Mouse (Mus musculus) spleen, adult 2 months (tissue): Measurements from ENCODE around the gene Sbk1. TPM values are rescaled to one million over a fixed set of nuclear protein-coding genes. Genes with fewer than 3 reads are reported as not detected.

Source experiments
- DNase-seq, 2 experiments: peaks; one replicate each; pipeline versions ENCODE4 v3.0.0 to v3.0.0-alpha.2; 2012 to 2021; ENCODE audit warnings: low spot score in 2 of 2, low read depth in 1 of 2
- H3K27ac ChIP-seq: fragments of 200-500 bp; 2 replicates; pipeline ENCODE4 v1.5.1; 2012; ENCODE audit warnings: low read length, inconsistent platforms; ENCODE audit not compliant: insufficient read depth
- H3K27me3 ChIP-seq: fragments of 200-500 bp; 2 replicates; pipeline ENCODE4 v1.6.1; 2012; ENCODE audit warnings: mild to moderate bottlenecking, moderate library complexity, low read length, inconsistent platforms; ENCODE audit not compliant: control insufficient read depth, insufficient read depth
- H3K36me3 ChIP-seq: fragments of 200-500 bp; 2 replicates; pipeline ENCODE4 v1.6.1; 2012; ENCODE audit warnings: mild to moderate bottlenecking, low read length, inconsistent platforms; ENCODE audit not compliant: control insufficient read depth, insufficient read depth
- H3K4me1 ChIP-seq: fragments of 200-500 bp; 2 replicates; pipeline ENCODE4 v1.6.1; 2011; ENCODE audit warnings: inconsistent platforms; ENCODE audit not compliant: control insufficient read depth, insufficient read depth, insufficient read length
- H3K4me3 ChIP-seq: fragments of 200-500 bp; 2 replicates; pipeline ENCODE4 v1.5.1; 2011; ENCODE audit warnings: mild to moderate bottlenecking, inconsistent platforms; ENCODE audit not compliant: insufficient read depth, insufficient read length; ENCODE audit errors: extremely low read depth
- CTCF ChIP-seq: fragments of 200-500 bp; IDR thresholded peaks from 2 replicates; pipeline ENCODE4 v1.5.1; 2011; ENCODE audit warnings: mild to moderate bottlenecking, inconsistent platforms; ENCODE audit not compliant: insufficient read depth, insufficient read length, insufficient replicate concordance; ENCODE audit errors: extremely low read depth
- POLR2A ChIP-seq: fragments of 200-500 bp; IDR thresholded peaks from 2 replicates; pipeline ENCODE4 v1.6.1; 2011; ENCODE audit warnings: low read depth, low read length, inconsistent platforms
- WGBS: fragments of 180-500 bp; shearing (Covaris S2); methylation state at CpG from one replicate; pipeline ENCODE4 v1.1.7; 2018; 5-methylcytosine and 5-hydroxymethylcytosine counted together
- polyA plus RNA-seq: library from polyadenylated mRNA; depleted of rRNA; stranded (reverse); fragments of >200 nt; gene quantifications from 2 replicates; pipeline ENCODE4 v1.2.3, GENCODE M21; 2012; rRNA removed

Gene Sbk1
- 73.4 and 99.1 TPM in 2 replicates for polyA plus RNA-seq

- DNase-seq = peak; percentile 70 to 92
- H3K4me1 ChIP-seq = peaks cover 28% of the 10 kb centered on the region; the same call in 1 of the 2 replicates
- peak within 1 kb of the TSS; percentile 81 for H3K4me3 ChIP-seq
- H3K36me3 ChIP-seq = peaks cover 13% of the 10 kb centered on the region
- no peaks in the 10 kb centered on the region for H3K27me3 ChIP-seq
- 3% methylated on average over 62 of the region's 85 CpGs for WGBS
- TF ChIP-seq CTCF (no peak), POLR2A (peak; percentile 54)
- H3K27ac ChIP-seq = peak within 1 kb of the TSS; percentile 96
Observed at GRCm38 (mm10) chr7:126271712-126272683, at the start of gene Sbk1. Sbk1 (plus strand) TSS chr7:126272619.

GRCm38 (mm10) chr7:126222753-126223152 is 49.7 kb upstream of the Sbk1 start:
- WGBS = 73% methylated on average over 3 of the region's 3 CpGs
- H3K36me3 ChIP-seq = no peaks in the 10 kb centered on the region
- no peak overlapping the region for H3K4me3 ChIP-seq
- no peak overlapping the region for H3K27ac ChIP-seq
- TF ChIP-seq POLR2A (no peak), CTCF (no peak)
- no peaks in the 10 kb centered on the region for H3K27me3 ChIP-seq
- no peaks in the 10 kb centered on the region for H3K4me1 ChIP-seq
- DNase-seq = no peak

GRCm38 (mm10) chr7:126226136-126226535 is 46.3 kb upstream of the Sbk1 start:
- H3K4me3 ChIP-seq = no peak overlapping the region
- H3K36me3 ChIP-seq = no peaks in the 10 kb centered on the region
- no peak for DNase-seq
- H3K27ac ChIP-seq = no peak overlapping the region
- 75% methylated on average over 5 of the region's 5 CpGs for WGBS
- no peak for TF ChIP-seq POLR2A
- no peak for TF ChIP-seq CTCF
- peaks cover 5% of the 10 kb centered on the region; the same call in 1 of the 2 replicates for H3K4me1 ChIP-seq
- no peaks in the 10 kb centered on the region for H3K27me3 ChIP-seq

GRCm38 (mm10) chr7:126230357-126231148 is 41.9 kb upstream of the Sbk1 start:
- TF ChIP-seq CTCF (no peak), POLR2A (no peak)
- H3K27me3 ChIP-seq = no peaks in the 10 kb centered on the region
- H3K36me3 ChIP-seq = no peaks in the 10 kb centered on the region
- 24% methylated on average over 8 of the region's 8 CpGs for WGBS
- H3K27ac ChIP-seq = no peak overlapping the region
- peaks cover 5% of the 10 kb centered on the region; the same call in 1 of the 2 replicates for H3K4me1 ChIP-seq
- H3K4me3 ChIP-seq = no peak overlapping the region
- DNase-seq = peak; percentile 43 to 47

DNA sequence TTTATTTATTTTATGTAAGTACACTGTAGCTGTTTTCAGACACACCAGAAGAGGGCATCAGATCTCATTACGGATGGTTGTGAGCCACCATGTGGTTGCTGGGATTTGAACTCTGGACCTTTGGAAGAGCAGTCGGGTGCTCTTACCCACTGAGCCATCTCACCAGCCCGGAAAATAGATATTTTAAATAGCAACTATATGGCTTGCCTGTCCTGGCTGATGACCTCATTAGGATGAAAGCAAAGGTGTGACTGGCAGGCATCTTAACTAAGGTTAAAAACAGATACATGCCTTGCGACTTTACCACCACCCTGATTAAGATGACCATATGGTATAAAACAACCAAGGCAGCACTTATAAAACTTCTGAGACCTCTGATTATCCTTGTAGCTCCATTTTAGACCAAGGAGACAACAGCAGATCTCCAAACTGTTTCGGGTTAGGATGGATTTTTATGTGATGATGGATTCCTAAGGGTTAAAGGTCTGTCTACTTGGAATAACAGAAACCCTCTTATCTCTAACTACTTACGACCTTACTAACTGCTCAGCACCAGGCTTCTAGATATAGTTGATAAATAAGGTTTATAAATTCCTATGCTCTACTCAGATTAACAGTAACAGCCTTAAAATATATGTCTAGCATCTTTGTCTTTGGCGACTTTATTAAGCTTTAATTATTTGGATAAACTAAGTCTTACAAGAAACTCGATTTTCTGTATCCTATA is 39.9 kb upstream of the Sbk1 start:
- Histone ChIP-seq H3K4me1 (peaks cover 18% of the 10 kb centered on the region; the same call in 1 of the 2 replicates), H3K27ac (no peak overlapping the region), H3K4me3 (no peak overlapping the region), H3K27me3 (no peaks in the 10 kb centered on the region), H3K36me3 (no peaks in the 10 kb centered on the region)
- DNase-seq = no peak
- WGBS = 87% methylated on average over 8 of the region's 8 CpGs
- TF ChIP-seq POLR2A (no peak), CTCF (no peak)

DNA sequence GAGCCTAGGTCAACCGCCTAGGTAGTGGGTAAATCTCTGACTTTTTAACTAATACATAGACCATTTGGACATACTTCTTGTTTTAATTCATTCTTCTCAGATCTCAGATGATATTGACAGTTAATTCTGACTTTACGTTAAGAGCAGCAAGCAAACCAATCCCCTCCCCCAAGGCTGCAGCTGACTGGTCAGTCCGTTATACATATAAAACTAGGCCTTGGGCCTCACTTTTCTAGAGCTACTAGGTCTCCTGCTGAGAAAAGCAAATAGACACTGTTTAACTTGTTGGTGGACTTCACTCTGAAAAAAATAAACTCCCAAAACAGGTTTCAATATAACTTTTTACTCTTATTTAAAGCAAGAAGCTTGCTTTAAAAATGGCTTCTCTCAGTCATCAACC is 37.8 kb upstream of the Sbk1 start:
- H3K4me3 ChIP-seq = no peak overlapping the region
- H3K4me1 ChIP-seq = peaks cover 18% of the 10 kb centered on the region; the same call in 1 of the 2 replicates
- H3K27me3 ChIP-seq = no peaks in the 10 kb centered on the region
- no peak overlapping the region for H3K27ac ChIP-seq
- TF ChIP-seq POLR2A (no peak), CTCF (no peak)
- no peak for DNase-seq
- 96% methylated on average over 3 of the region's 3 CpGs for WGBS
- no peaks in the 10 kb centered on the region for H3K36me3 ChIP-seq
